Mouse (Mus musculus): ENCODE measurements at regions not wholly inside any gene's neighbourhood (a gene's known extent, or its start where the extent isn't known, plus 50 kb on each side); places are given as distances from the start of the nearest gene placed in this dataset.

- no peak for TF ChIP-seq CTCF (IDR thresholded peaks at IDR 0.05; ENCODE audit: low read depth, low read length)
- no peak for TF ChIP-seq POLR2A (IDR thresholded peaks at IDR 0.05; ENCODE audit: borderline replicate concordance, low read depth, low read length)
These were observed 176.2 kb upstream of the Trpm3 start for GRCm38 (mm10) chr19:21962635-21963034.
